Mouse (Mus musculus) liver, adult (tissue): ENCODE results near the gene Topbp1.

Source experiments
- GATA4 ChIP-seq: IDR thresholded peaks from 2 replicates; pipeline ENCODE4 v1.6.1; 2014; ENCODE audit warnings: mild to moderate bottlenecking, low read length; ENCODE audit not compliant: insufficient replicate concordance

Gene Topbp1

GRCm38 (mm10) chr9:103398509-103399157 lies 93.6 kb downstream of the Topbp1 start:
- TF ChIP-seq GATA4: no peak
